Mouse (Mus musculus) splenic B cell, adult 2 months (primary cell): Measurements from ENCODE around the gene Tac4.

ENCODE experiments used
- DNase-seq: peaks from one replicate; pipeline ENCODE4 v3.0.0-alpha.2; 2011; ENCODE audit warnings: low read depth, low spot score
- H3K27me3 ChIP-seq: 2 replicates; pipeline ENCODE4 v1.6.1; 2012; ENCODE audit warnings: mild to moderate bottlenecking, low read length, moderate library complexity, mixed read lengths; ENCODE audit not compliant: control insufficient read depth, poor library complexity, insufficient read depth, severe bottlenecking
- H3K36me3 ChIP-seq: 2 replicates; pipeline ENCODE4 v1.6.1; 2012; ENCODE audit warnings: mild to moderate bottlenecking, low read length, moderate library complexity, mixed read lengths; ENCODE audit not compliant: control insufficient read depth, poor library complexity, insufficient read depth, severe bottlenecking

The Tac4 gene

GRCm38 (mm10) chr11:95250110-95250509, 11.2 kb upstream of the Tac4 start:
- Histone ChIP-seq H3K27me3 (no peaks in the 10 kb centered on the region), H3K36me3 (no peaks in the 10 kb centered on the region)
- no peak for DNase-seq

- peak; percentile 79 for DNase-seq
- Histone ChIP-seq H3K36me3 (no peaks in the 10 kb centered on the region), H3K27me3 (no peaks in the 10 kb centered on the region)
Measured at GRCm38 (mm10) chr11:95251295-95251694, 10.0 kb upstream of the Tac4 start.

DNA sequence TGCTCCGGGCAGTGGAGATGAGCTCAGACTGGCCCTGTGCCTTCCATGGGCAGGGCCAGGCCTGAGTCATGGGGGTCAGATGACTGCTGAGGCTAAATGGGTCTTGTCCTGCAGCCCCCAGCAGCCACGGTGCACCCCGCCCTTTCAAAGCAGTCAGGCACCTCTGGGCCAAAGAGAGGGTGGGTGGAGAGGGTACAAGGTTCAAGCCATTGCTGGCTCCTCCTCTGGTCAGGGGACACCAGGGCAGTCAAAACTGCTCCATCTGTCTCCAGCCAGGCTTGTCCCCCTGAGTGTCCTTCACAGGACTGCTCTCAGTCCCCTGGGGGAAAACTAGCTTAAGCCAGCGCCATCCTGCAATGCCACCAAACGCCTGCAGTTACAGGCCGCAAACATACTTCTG, 9.2 kb upstream of the Tac4 start:
- no peaks in the 10 kb centered on the region for H3K36me3 ChIP-seq
- no peak for DNase-seq

GRCm38 (mm10) chr11:95254165-95254564, 7.2 kb upstream of the Tac4 start:
- Histone ChIP-seq H3K36me3 (no peaks in the 10 kb centered on the region), H3K27me3 (no peaks in the 10 kb centered on the region)
- no peak for DNase-seq

More for the DNA sequence above, 9.2 kb upstream of the Tac4 start:
- no peaks in the 10 kb centered on the region for H3K27me3 ChIP-seq

- no peak for DNase-seq
- Histone ChIP-seq H3K36me3 (no peaks in the 10 kb centered on the region), H3K27me3 (no peaks in the 10 kb centered on the region)
Measured at GRCm38 (mm10) chr11:95255747-95256146, 5.6 kb upstream of the Tac4 start.

GRCm38 (mm10) chr11:95257930-95258329, 3.4 kb upstream of the Tac4 start:
- DNase-seq, result no peak
- Histone ChIP-seq H3K27me3 (no peaks in the 10 kb centered on the region), H3K36me3 (no peaks in the 10 kb centered on the region)

DNA sequence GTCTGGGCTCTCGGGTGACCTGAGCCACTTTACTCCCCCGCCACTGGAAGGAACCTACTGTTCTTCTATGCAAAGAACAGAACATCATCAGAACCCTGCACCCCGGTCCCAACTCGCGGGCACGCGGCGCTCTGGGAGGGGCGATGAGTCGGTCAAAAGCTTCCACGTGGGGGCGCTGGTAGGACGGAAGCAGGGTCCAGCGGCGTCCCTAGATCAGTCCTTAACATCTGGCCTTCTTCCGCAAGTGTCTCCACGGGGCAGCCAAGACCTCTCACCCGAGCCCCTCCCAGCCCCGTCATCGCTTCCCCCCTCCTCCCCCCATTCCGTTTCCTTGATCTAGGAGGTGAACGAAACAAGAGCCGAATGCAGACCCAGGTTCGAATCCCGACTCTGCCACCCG, 2.8 kb upstream of the Tac4 start:
- DNase-seq, result peak; percentile 90
- no peaks in the 10 kb centered on the region for H3K27me3 ChIP-seq
- H3K36me3 ChIP-seq, result no peaks in the 10 kb centered on the region

GRCm38 (mm10) chr11:95259088-95259849, 2.1 kb upstream of the Tac4 start:
- Histone ChIP-seq H3K27me3 (no peaks in the 10 kb centered on the region), H3K36me3 (no peaks in the 10 kb centered on the region)
- peak; percentile 95 for DNase-seq

DNA sequence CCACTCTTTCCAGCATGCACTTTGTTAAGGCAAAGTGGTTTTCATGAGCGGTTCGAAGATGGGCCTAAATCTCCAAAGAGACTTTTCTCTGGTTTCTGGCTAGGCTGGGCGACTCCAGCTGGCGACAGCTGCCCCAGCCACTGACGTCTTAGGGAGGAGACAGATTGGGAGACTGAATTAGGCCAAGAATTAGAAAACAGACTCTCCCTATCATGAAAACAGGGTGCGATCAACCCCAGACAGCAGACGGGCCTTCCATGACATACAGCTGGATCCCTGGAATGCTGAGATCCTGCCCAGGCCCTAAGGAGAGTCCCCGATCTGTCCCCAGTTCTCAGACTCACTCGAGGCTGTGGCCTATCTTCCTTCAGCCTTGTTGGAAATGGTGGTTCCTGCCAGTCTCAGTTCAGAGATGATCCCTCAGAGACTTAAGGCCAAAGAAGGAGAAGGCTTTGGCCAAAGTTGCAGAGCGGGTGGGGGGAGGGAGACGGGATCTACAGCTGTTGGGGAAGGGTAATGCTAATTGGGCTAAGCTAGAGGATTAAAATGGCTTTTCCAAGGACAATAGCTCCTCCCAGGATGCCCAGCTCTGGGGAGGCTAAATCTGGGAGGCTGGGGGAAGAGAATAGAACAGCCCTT, 2.6 kb downstream of the Tac4 start:
- no peaks in the 10 kb centered on the region for H3K27me3 ChIP-seq
- no peak for DNase-seq
- H3K36me3 ChIP-seq, result no peaks in the 10 kb centered on the region; the same call in 1 of the 2 replicates

- H3K27me3 ChIP-seq, result no peaks in the 10 kb centered on the region
- no peak for DNase-seq
- H3K36me3 ChIP-seq, result no peaks in the 10 kb centered on the region; the same call in 1 of the 2 replicates
Measured at GRCm38 (mm10) chr11:95264455-95265013, 3.2 kb downstream of the Tac4 start.

GRCm38 (mm10) chr11:95266540-95267245, 5.4 kb downstream of the Tac4 start:
- Histone ChIP-seq H3K36me3 (peaks cover 2% of the 10 kb centered on the region), H3K27me3 (no peaks in the 10 kb centered on the region)
- DNase-seq, result no peak

GRCm38 (mm10) chr11:95273661-95274060, 12.3 kb downstream of the Tac4 start:
- Histone ChIP-seq H3K27me3 (no peaks in the 10 kb centered on the region), H3K36me3 (peaks cover 23% of the 10 kb centered on the region)
- DNase-seq, result no peak

GRCm38 (mm10) chr11:95274613-95275012, 13.3 kb downstream of the Tac4 start:
- Histone ChIP-seq H3K36me3 (peaks cover 26% of the 10 kb centered on the region), H3K27me3 (no peaks in the 10 kb centered on the region)
- no peak for DNase-seq

GRCm38 (mm10) chr11:95276056-95276455, 14.7 kb downstream of the Tac4 start:
- no peaks in the 10 kb centered on the region for H3K27me3 ChIP-seq
- H3K36me3 ChIP-seq, result peaks cover 35% of the 10 kb centered on the region
- DNase-seq, result no peak
